Mouse (Mus musculus): ENCODE results near the gene Scube1. TPM values are rescaled to one million over a fixed set of nuclear protein-coding genes. Genes with fewer than 3 reads are reported as not detected.

The Scube1 gene
- total and polyA plus RNA-seq, 2 experiments from 2014 or later, result 4.7 to 14.9 TPM

DNA sequence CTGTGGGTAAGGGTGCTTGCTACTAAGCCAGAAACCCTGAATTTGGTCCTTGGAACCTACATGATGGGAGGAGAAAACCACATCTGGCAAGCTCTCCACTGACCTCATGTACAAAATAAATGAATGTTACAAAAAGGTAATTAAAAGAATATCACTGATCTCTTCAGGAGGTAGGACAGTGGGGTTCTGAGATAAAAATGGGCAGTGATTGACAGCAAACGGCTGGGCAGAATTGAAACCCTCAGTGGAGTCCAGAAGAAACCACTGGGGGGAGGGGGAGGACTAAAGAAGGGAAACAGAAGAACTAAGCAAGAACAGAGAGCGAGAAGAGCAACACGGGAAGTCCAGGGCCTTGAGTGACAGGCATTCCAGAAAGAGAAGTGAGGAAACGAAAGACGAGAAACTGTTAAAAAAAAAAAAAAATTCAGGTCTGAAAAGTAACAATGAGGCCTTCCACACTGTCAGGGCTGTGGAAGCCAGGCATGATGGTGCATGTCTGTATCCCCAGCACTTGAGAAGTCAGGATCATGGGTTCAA lies 163.8 kb downstream of the Scube1 start:
- no peak for ATAC-seq (ENCODE audit: low FRiP score)

GRCm38 (mm10) chr15:83555161-83555974 lies 169.5 kb downstream of the Scube1 start:
- peak; percentile 86 for ATAC-seq (ENCODE audit: low FRiP score)
- under 1% methylated on average over 62 of the region's 74 CpGs for WGBS

More for the DNA sequence above, 163.8 kb downstream of the Scube1 start:
- no peak overlapping the region for H3K4me3 ChIP-seq (ENCODE audit: low read depth, low read length)
- peaks cover 13% of the 10 kb centered on the region for H3K27me3 ChIP-seq (ENCODE audit: insufficient read depth, low read length)
- H3K9me3 ChIP-seq (ENCODE audit: low read length), result no peaks in the 10 kb centered on the region
- H3K9ac ChIP-seq (replicated peaks; ENCODE audit: low read length, poor library complexity, severe bottlenecking), result no peak overlapping the region
- TF ChIP-seq CTCF (IDR thresholded peaks at IDR 0.05), result no peak
- no peak overlapping the region for H3K27ac ChIP-seq (ENCODE audit: low read depth, low read length)
- no peaks in the 10 kb centered on the region; the same call in 1 of the 2 replicates for H3K4me1 ChIP-seq (ENCODE audit: insufficient read depth, low read length)
- no peaks in the 10 kb centered on the region for H3K36me3 ChIP-seq (ENCODE audit: insufficient read depth, low read length)
- no peak overlapping the region for H3K4me2 ChIP-seq (ENCODE audit: low read depth, low read length, poor library complexity, severe bottlenecking)
- WGBS, result 55% methylated on average over 5 of the region's 5 CpGs
- DNase-seq (ENCODE audit: low spot score), result no peak

More at GRCm38 (mm10) chr15:83555161-83555974, 169.5 kb downstream of the Scube1 start:
- peak overlapping the region; percentile 95 for H3K9ac ChIP-seq (replicated peaks; ENCODE audit: low read length, poor library complexity, severe bottlenecking)
- peak; percentile 94 for DNase-seq (ENCODE audit: low spot score)
- H3K27me3 ChIP-seq (ENCODE audit: insufficient read depth, low read length), result no peaks in the 10 kb centered on the region
- H3K4me3 ChIP-seq (ENCODE audit: low read depth, low read length), result peak overlapping the region; percentile 82
- no peaks in the 10 kb centered on the region for H3K9me3 ChIP-seq (ENCODE audit: low read length)
- no peaks in the 10 kb centered on the region for H3K4me1 ChIP-seq (ENCODE audit: insufficient read depth, low read length)
- TF ChIP-seq CTCF (IDR thresholded peaks at IDR 0.05), result no peak
- peak overlapping the region; percentile 95 for H3K27ac ChIP-seq (ENCODE audit: low read depth, low read length)
- peak overlapping the region; percentile 91 for H3K4me2 ChIP-seq (ENCODE audit: low read depth, low read length, poor library complexity, severe bottlenecking)
- peaks cover 10% of the 10 kb centered on the region; the same call in 1 of the 2 replicates for H3K36me3 ChIP-seq (ENCODE audit: insufficient read depth, low read length)

Other genes with a start within 250 kb of the Scube1 start
- 57.8 and 60.7 TPM in 2 replicates for gene Ttll1, start 214.1 kb downstream of the Scube1 start, total RNA-seq (2014; rRNA removed)
- gene Ttll1, start 214.1 kb downstream of the Scube1 start, polyA plus RNA-seq (2015; fragmentation: Nextera tagmentation; extraction: Ambion mirVana), result 119 and 123 TPM in 2 replicates
- gene Bik, start 198.2 kb downstream of the Scube1 start, total RNA-seq (2014; rRNA removed), result 0.27 TPM in 1 of 2 replicates, not detected in the other
- 0.33 and 0.37 TPM in 2 replicates for gene Bik, start 198.2 kb downstream of the Scube1 start, polyA plus RNA-seq (2015; fragmentation: Nextera tagmentation; extraction: Ambion mirVana)
- gene Tspo, start 161.4 kb downstream of the Scube1 start, total RNA-seq (2014; rRNA removed), result 5.5 and 8.0 TPM in 2 replicates
- 8.4 and 11.3 TPM in 2 replicates for gene Tspo, start 161.4 kb downstream of the Scube1 start, polyA plus RNA-seq (2015; fragmentation: Nextera tagmentation; extraction: Ambion mirVana)
- 43.9 and 44.4 TPM in 2 replicates for gene Mcat, start 161.2 kb downstream of the Scube1 start, total RNA-seq (2014; rRNA removed)
- gene Mcat, start 161.2 kb downstream of the Scube1 start, polyA plus RNA-seq (2015; fragmentation: Nextera tagmentation; extraction: Ambion mirVana), result 34.6 and 35.9 TPM in 2 replicates
- gene Ttll12, start 129.9 kb downstream of the Scube1 start, total RNA-seq (2014; rRNA removed), result 50.5 and 56.4 TPM in 2 replicates
- gene Ttll12, start 129.9 kb downstream of the Scube1 start, polyA plus RNA-seq (2015; fragmentation: Nextera tagmentation; extraction: Ambion mirVana), result 39.1 and 40.1 TPM in 2 replicates
- gene Mpped1, start 54.4 kb upstream of the Scube1 start, total RNA-seq (2014; rRNA removed), result 41.1 and 48.0 TPM in 2 replicates
- 18.1 and 20.3 TPM in 2 replicates for gene Mpped1, start 54.4 kb upstream of the Scube1 start, polyA plus RNA-seq (2015; fragmentation: Nextera tagmentation; extraction: Ambion mirVana)

All from midbrain, postnatal 0 days (tissue).